Mouse (Mus musculus) embryonic facial prominence, embryonic 13.5 days (tissue): ENCODE results near the gene Fam207a. TPM values are rescaled to one million over a fixed set of nuclear protein-coding genes. Genes with fewer than 3 reads are reported as not detected.

Experiments used
- ATAC-seq: fragments of 200-750 bp; cut with Nextera tagmentation; 2 replicates; pipeline ENCODE4 v1.8.0; 2017; ENCODE audit warnings: low read depth; ENCODE audit not compliant: insufficient number of reproducible peaks, insufficient read depth, low FRiP score, low TSS enrichment
- H3K27ac ChIP-seq: fragments of 300-500 bp; sonication (generic); 2 replicates; pipeline ENCODE4 v1.5.1; 2015; ENCODE audit warnings: moderate library complexity, mild to moderate bottlenecking, inconsistent platforms
- H3K27me3 ChIP-seq: fragments of 300-500 bp; sonication (generic); 2 replicates; pipeline ENCODE4 v1.6.1; 2015; ENCODE audit warnings: mild to moderate bottlenecking, inconsistent platforms
- H3K36me3 ChIP-seq: fragments of 300-500 bp; sonication (generic); 2 replicates; pipeline ENCODE4 v1.6.1; 2015; ENCODE audit warnings: mild to moderate bottlenecking, inconsistent platforms
- H3K4me1 ChIP-seq: fragments of 300-500 bp; sonication (generic); 2 replicates; pipeline ENCODE4 v1.6.1; 2015; ENCODE audit warnings: inconsistent platforms
- H3K4me2 ChIP-seq: fragments of 300-500 bp; sonication (generic); 2 replicates; pipeline ENCODE4 v1.6.1; 2015; ENCODE audit warnings: moderate library complexity, mild to moderate bottlenecking, inconsistent platforms
- H3K4me3 ChIP-seq: fragments of 300-500 bp; sonication (generic); 2 replicates; pipeline ENCODE4 v1.5.1; 2015; ENCODE audit warnings: mild to moderate bottlenecking, inconsistent platforms
- H3K9ac ChIP-seq: fragments of 300-500 bp; sonication (generic); 2 replicates; pipeline ENCODE4 v1.6.1; 2015; ENCODE audit warnings: mild to moderate bottlenecking, inconsistent platforms
- H3K9me3 ChIP-seq: fragments of 300-500 bp; sonication (generic); 2 replicates; pipeline ENCODE4 v1.6.1; 2016; ENCODE audit warnings: inconsistent platforms
- WGBS: fragments of 180-500 bp; shearing (Covaris S2); methylation state at CpG from one replicate; pipeline ENCODE4 v1.1.7; 2015; ENCODE audit warnings: mixed read lengths; 5-methylcytosine and 5-hydroxymethylcytosine counted together
- polyA plus RNA-seq: library from polyadenylated mRNA; unstranded; fragments of >200 nt; fragmentation: Nextera tagmentation; extraction: Ambion mirVana; gene quantifications from 2 replicates; pipeline ENCODE4 v1.2.1, GENCODE M21; 2015

Fam207a gene
- polyA plus RNA-seq, 1 experiment from 2014 or later: 41.5 TPM

- 86% methylated on average over 6 of the region's 6 CpGs for whole genome bisulfite sequencing
Measured at GRCm38 (mm10) chr10:77528634-77529033, 13.0 kb upstream of the Fam207a start.

GRCm38 (mm10) chr10:77526488-77526887 lies 10.9 kb upstream of the Fam207a start:
- H3K9me3 ChIP-seq: no peaks in the 10 kb centered on the region
- no peak for ATAC-seq
- 78% methylated on average over 2 of the region's 2 CpGs for WGBS
- no peaks in the 10 kb centered on the region for H3K36me3 ChIP-seq
- no peak overlapping the region for H3K4me2 ChIP-seq
- no peak overlapping the region for H3K27ac ChIP-seq
- no peaks in the 10 kb centered on the region for H3K27me3 ChIP-seq
- H3K9ac ChIP-seq: no peak overlapping the region
- H3K4me3 ChIP-seq: no peak overlapping the region
- H3K4me1 ChIP-seq: peaks cover 11% of the 10 kb centered on the region

More at GRCm38 (mm10) chr10:77528634-77529033, 13.0 kb upstream of the Fam207a start:
- no peak overlapping the region for H3K27ac ChIP-seq
- no peak overlapping the region for H3K4me3 ChIP-seq
- ATAC-seq: no peak
- no peaks in the 10 kb centered on the region for H3K36me3 ChIP-seq
- no peaks in the 10 kb centered on the region for H3K9me3 ChIP-seq
- no peak overlapping the region for H3K9ac ChIP-seq
- H3K4me1 ChIP-seq: no peaks in the 10 kb centered on the region
- no peak overlapping the region for H3K4me2 ChIP-seq
- H3K27me3 ChIP-seq: no peaks in the 10 kb centered on the region

GRCm38 (mm10) chr10:77523321-77523720 lies 7.7 kb upstream of the Fam207a start:
- H3K36me3 ChIP-seq: no peaks in the 10 kb centered on the region
- H3K27ac ChIP-seq: no peak overlapping the region
- peaks cover 11% of the 10 kb centered on the region for H3K4me1 ChIP-seq
- no peak overlapping the region for H3K4me2 ChIP-seq
- WGBS: 74% methylated on average over 7 of the region's 7 CpGs
- no peaks in the 10 kb centered on the region for H3K9me3 ChIP-seq
- no peak overlapping the region for H3K9ac ChIP-seq
- H3K4me3 ChIP-seq: no peak overlapping the region
- no peaks in the 10 kb centered on the region for H3K27me3 ChIP-seq
- ATAC-seq: no peak

GRCm38 (mm10) chr10:77522746-77523145 lies 7.2 kb upstream of the Fam207a start:
- Histone ChIP-seq H3K4me1 (peaks cover 11% of the 10 kb centered on the region), H3K27me3 (no peaks in the 10 kb centered on the region), H3K9ac (peak overlapping the region; percentile 66), H3K36me3 (no peaks in the 10 kb centered on the region), H3K4me2 (peak overlapping the region; percentile 66), H3K4me3 (peak overlapping the region; percentile 37), H3K27ac (no peak overlapping the region), H3K9me3 (no peaks in the 10 kb centered on the region)
- ATAC-seq: no peak
- 53% methylated on average over 12 of the region's 12 CpGs for WGBS

GRCm38 (mm10) chr10:77522021-77522731 lies 6.6 kb upstream of the Fam207a start:
- Histone ChIP-seq H3K27ac (no peak overlapping the region), H3K9me3 (no peaks in the 10 kb centered on the region), H3K4me2 (peak overlapping the region; percentile 66), H3K4me3 (peak overlapping the region; percentile 37), H3K36me3 (no peaks in the 10 kb centered on the region), H3K9ac (peak overlapping the region; percentile 66), H3K27me3 (no peaks in the 10 kb centered on the region), H3K4me1 (peaks cover 16% of the 10 kb centered on the region)
- peak; percentile 49; the same call in 1 of the 2 replicates for ATAC-seq
- 9% methylated on average over 18 of the region's 18 CpGs for WGBS

- Histone ChIP-seq H3K9ac (no peak overlapping the region), H3K4me1 (peaks cover 27% of the 10 kb centered on the region), H3K4me2 (no peak overlapping the region), H3K27ac (no peak overlapping the region), H3K4me3 (no peak overlapping the region), H3K36me3 (no peaks in the 10 kb centered on the region), H3K9me3 (no peaks in the 10 kb centered on the region), H3K27me3 (no peaks in the 10 kb centered on the region)
- WGBS: 72% methylated on average over 5 of the region's 5 CpGs
- ATAC-seq: no peak
Measured at GRCm38 (mm10) chr10:77520497-77520896, 4.9 kb upstream of the Fam207a start.

GRCm38 (mm10) chr10:77519191-77519590 lies 3.6 kb upstream of the Fam207a start:
- H3K36me3 ChIP-seq: peaks cover 4% of the 10 kb centered on the region
- H3K4me3 ChIP-seq: no peak overlapping the region
- WGBS: 86% methylated on average over 3 of the region's 3 CpGs
- H3K27me3 ChIP-seq: no peaks in the 10 kb centered on the region
- H3K4me2 ChIP-seq: no peak overlapping the region
- ATAC-seq: no peak
- peaks cover 37% of the 10 kb centered on the region for H3K4me1 ChIP-seq
- H3K9ac ChIP-seq: no peak overlapping the region
- no peak overlapping the region for H3K27ac ChIP-seq
- no peaks in the 10 kb centered on the region for H3K9me3 ChIP-seq

GRCm38 (mm10) chr10:77517801-77518200 lies 2.2 kb upstream of the Fam207a start:
- H3K9ac ChIP-seq: 0 out of 2 replicates have a peak overlapping the region, but pooled peaks have one; percentile 2
- no peak overlapping the region for H3K4me2 ChIP-seq
- WGBS: 85% methylated on average over 5 of the region's 5 CpGs
- peaks cover 13% of the 10 kb centered on the region for H3K36me3 ChIP-seq
- no peaks in the 10 kb centered on the region for H3K27me3 ChIP-seq
- no peak overlapping the region for H3K4me3 ChIP-seq
- no peak overlapping the region for H3K27ac ChIP-seq
- no peak for ATAC-seq
- H3K4me1 ChIP-seq: peaks cover 36% of the 10 kb centered on the region
- H3K9me3 ChIP-seq: no peaks in the 10 kb centered on the region

GRCm38 (mm10) chr10:77517066-77517620 lies 1.6 kb upstream of the Fam207a start:
- ATAC-seq: no peak
- peak overlapping the region; percentile 87; the same call in 1 of the 2 replicates for H3K27ac ChIP-seq
- no peaks in the 10 kb centered on the region for H3K27me3 ChIP-seq
- H3K4me1 ChIP-seq: peaks cover 31% of the 10 kb centered on the region
- peaks cover 20% of the 10 kb centered on the region for H3K36me3 ChIP-seq
- 20% methylated on average over 20 of the region's 20 CpGs for WGBS
- H3K4me3 ChIP-seq: no peak overlapping the region; the same call in 1 of the 2 replicates
- H3K4me2 ChIP-seq: peak overlapping the region; percentile 91
- no peaks in the 10 kb centered on the region for H3K9me3 ChIP-seq
- H3K9ac ChIP-seq: peak overlapping the region; percentile 92; the same call in 1 of the 2 replicates

- Histone ChIP-seq H3K9ac (peak overlapping the region; percentile 92), H3K4me2 (peak overlapping the region; percentile 91), H3K27ac (peak overlapping the region; percentile 87), H3K4me1 (peaks cover 28% of the 10 kb centered on the region), H3K9me3 (no peaks in the 10 kb centered on the region), H3K4me3 (peak overlapping the region; percentile 91), H3K36me3 (peaks cover 26% of the 10 kb centered on the region), H3K27me3 (no peaks in the 10 kb centered on the region)
- no peak for ATAC-seq
- WGBS: 29% methylated on average over 14 of the region's 14 CpGs
Measured at GRCm38 (mm10) chr10:77516379-77516951, 880 bp upstream of the Fam207a start.

- H3K4me2 ChIP-seq: no peak overlapping the region
- no peak overlapping the region for H3K4me3 ChIP-seq
- H3K9me3 ChIP-seq: no peaks in the 10 kb centered on the region
- peaks cover 24% of the 10 kb centered on the region for H3K4me1 ChIP-seq
- peaks cover 83% of the 10 kb centered on the region for H3K36me3 ChIP-seq
- no peak overlapping the region for H3K27ac ChIP-seq
- ATAC-seq: no peak
- H3K27me3 ChIP-seq: no peaks in the 10 kb centered on the region
- no peak overlapping the region for H3K9ac ChIP-seq
- 77% methylated on average over 15 of the region's 15 CpGs for WGBS
Measured at GRCm38 (mm10) chr10:77510225-77510982, 5.2 kb downstream of the Fam207a start.
